ENCODE assay signal across 28 mouse cellular contexts in the genomic region with DNA sequence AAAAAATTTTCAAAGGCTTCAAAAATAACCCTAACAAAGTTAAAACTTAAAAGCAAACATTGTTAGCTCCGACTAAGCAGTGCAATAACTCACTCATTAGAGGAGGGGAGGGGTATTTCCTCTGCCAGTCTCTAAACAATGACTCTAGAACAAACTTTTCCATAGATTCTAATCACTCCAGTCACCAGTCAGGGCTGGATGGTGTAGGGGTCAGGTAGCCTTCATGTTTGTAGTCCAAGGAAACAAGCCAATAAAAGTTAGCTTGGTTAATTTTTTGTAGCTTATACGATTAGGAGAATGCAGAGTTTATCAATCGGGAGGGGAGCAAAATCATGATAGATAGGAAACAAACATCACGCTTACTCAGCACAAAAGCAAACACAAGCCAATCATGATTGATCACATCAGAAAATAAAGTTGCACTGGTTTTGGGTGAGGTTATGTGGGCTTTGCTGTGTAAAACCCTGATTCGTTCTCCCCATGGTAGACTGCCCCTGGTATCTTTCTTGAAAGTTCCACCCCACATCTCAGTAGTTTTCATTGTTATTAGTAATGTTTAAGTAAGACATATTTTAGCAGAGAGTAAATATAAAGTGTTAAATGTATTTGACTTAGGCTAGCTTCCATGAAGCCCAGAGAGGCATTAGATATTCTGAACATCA.
"Had no signal": no experiment of that assay in that cellular context is flagged by ENCODE, and none has a peak within 500 bp of the region (broad histone marks: within the 10 kb centered on the region; RNA-seq: fewer than 3 reads in every experiment).

No protein-coding gene starts in this region.

- H3K9me3 ChIP-seq: embryonic facial prominence, embryonic 10.5 days; embryonic facial prominence, embryonic 12.5 days; embryonic facial prominence, embryonic 13.5 days; embryonic facial prominence, embryonic 15.5 days; forebrain, embryonic 10.5 days; forebrain, embryonic 12.5 days; forebrain, embryonic 13.5 days; forebrain, embryonic 15.5 days had no signal

- H3K27me3 ChIP-seq: embryonic facial prominence, embryonic 12.5 days; embryonic facial prominence, embryonic 13.5 days; embryonic facial prominence, embryonic 15.5 days; forebrain, embryonic 12.5 days; forebrain, embryonic 13.5 days; forebrain, embryonic 15.5 days had no signal

- H3K4me2 ChIP-seq: embryonic facial prominence, embryonic 12.5 days; embryonic facial prominence, embryonic 13.5 days; embryonic facial prominence, embryonic 15.5 days; forebrain, embryonic 12.5 days; forebrain, embryonic 13.5 days; forebrain, embryonic 15.5 days had no signal

- H3K4me3 ChIP-seq: embryonic facial prominence, embryonic 10.5 days; embryonic facial prominence, embryonic 12.5 days; embryonic facial prominence, embryonic 13.5 days; embryonic facial prominence, embryonic 15.5 days; erythroblast, embryonic 14.5 days; forebrain, embryonic 10.5 days; forebrain, embryonic 12.5 days; forebrain, embryonic 13.5 days; forebrain, embryonic 15.5 days; gastrocnemius, adult 2 months; heart, adult 2 months had no signal

- H3K27ac ChIP-seq: embryonic facial prominence, embryonic 10.5 days; embryonic facial prominence, embryonic 12.5 days; embryonic facial prominence, embryonic 13.5 days; embryonic facial prominence, embryonic 15.5 days; forebrain, embryonic 10.5 days; forebrain, embryonic 12.5 days; forebrain, embryonic 13.5 days; forebrain, embryonic 15.5 days; gastrocnemius, adult 2 months; heart, adult 2 months had no signal

- H3K36me3 ChIP-seq: embryonic facial prominence, embryonic 10.5 days; embryonic facial prominence, embryonic 12.5 days; embryonic facial prominence, embryonic 13.5 days; embryonic facial prominence, embryonic 15.5 days; forebrain, embryonic 10.5 days; forebrain, embryonic 12.5 days; forebrain, embryonic 15.5 days had no signal

- DNase-seq: cerebellum, adult 8-10 months; cerebellum, adult 9-10 months; cerebellum, adult 9-11 months; cerebellum, postnatal 10 days; cerebellum, postnatal 14 days; cerebellum, postnatal 25 days; cerebellum, postnatal 36 days; embryo, embryonic 11 days; forebrain, postnatal 0 days; gastrocnemius, adult 2 months; gastrocnemius, postnatal 10 days; gastrocnemius, postnatal 14 days; gastrocnemius, postnatal 25 days; gastrocnemius, postnatal 36 days; heart, adult 11 months; heart, adult 18-20 months; heart, adult 2 months had no signal

- H3K4me1 ChIP-seq: embryonic facial prominence, embryonic 10.5 days; forebrain, embryonic 10.5 days; forebrain, embryonic 12.5 days; forebrain, embryonic 13.5 days; forebrain, embryonic 15.5 days had no signal

- ATAC-seq: forebrain, embryonic 13.5 days; forebrain, embryonic 14.5 days; forebrain, embryonic 15.5 days; forebrain, embryonic 16.5 days; forebrain, postnatal 0 days had no signal

- H3K9ac ChIP-seq: embryonic facial prominence, embryonic 12.5 days; embryonic facial prominence, embryonic 13.5 days; embryonic facial prominence, embryonic 15.5 days; forebrain, embryonic 12.5 days; forebrain, embryonic 13.5 days; forebrain, embryonic 15.5 days; forebrain, postnatal 0 days had no signal
